Mouse (Mus musculus): ENCODE measurements at regions not wholly inside any gene's neighbourhood (a gene's known extent, or its start where the extent isn't known, plus 50 kb on each side); places are given as distances from the start of the nearest gene placed in this dataset.

DNA sequence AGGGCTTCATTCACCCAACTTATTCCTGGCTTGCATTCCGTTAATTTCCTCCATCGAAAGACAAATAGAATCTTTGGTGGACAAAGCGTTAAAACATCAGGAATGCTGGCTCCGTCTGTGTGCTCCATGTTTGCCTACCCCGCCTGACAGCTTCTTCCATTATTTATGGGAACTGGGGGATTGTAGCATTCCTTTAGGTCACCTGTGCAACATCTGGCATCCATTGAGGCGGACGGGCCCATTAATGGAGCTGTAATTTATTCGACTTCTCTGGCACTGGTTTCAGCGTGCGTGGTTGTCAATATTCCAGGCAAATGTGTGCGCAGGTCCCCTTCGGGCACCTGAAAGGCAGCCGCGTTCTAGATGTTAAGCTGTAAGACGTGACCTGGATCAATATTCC is 196.9 kb downstream of the Thbs2 start:
- DNase-seq (ENCODE audit: low spot score in 2 of 2) = no peak

DNA sequence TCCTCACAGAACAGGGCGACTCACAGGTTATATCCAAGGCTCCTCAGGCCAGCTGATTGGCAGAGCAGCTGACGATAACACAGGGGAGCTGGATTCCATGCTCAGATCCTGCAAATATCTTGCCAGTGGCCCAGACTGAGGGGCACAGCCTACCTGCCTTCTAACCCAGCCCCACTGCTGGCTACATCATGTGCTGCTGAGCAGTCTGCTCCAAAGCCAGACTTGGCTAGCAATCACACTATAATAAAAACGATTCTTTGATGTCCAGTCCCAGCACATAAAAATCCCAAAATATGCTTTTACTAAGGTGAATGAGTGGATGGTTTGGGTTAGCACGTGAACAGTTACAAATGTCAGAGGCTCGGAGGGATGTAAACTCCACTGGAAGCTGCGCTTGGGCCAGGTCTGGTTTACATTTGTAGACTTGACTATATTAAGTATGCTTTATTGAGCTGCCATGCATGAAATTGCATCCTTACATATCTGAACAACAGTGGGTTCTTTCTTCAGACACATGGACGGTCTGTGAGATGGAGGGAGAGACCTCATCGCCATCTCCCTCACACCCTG is 200.2 kb downstream of the Thbs2 start:
- no peak for DNase-seq (ENCODE audit: low spot score in 2 of 2)

- no peak for DNase-seq (ENCODE audit: low spot score in 2 of 2)
These were observed 201.1 kb downstream of the Thbs2 start for GRCm38 (mm10) chr17:14492936-14493335.

DNA sequence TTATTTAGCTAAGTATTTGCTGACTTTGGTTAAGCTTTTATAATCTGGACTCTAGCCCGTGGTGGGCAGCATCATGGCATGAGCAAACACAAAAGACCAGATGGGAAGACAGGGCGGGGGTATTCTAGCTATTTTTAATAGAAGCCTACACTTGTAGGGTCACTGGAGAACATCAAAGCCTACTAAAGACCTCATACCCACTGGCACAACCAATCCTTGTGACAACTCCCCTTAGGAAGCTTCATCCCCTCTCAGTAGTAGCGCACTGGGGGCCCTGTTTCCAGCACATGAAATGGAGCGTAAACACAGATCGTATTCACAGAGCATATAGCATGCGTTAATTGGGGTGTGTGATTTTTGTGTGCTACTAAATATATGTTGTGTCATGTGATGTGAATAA is 202.4 kb downstream of the Smoc2 start:
- no peak for DNase-seq (ENCODE audit: low spot score in 2 of 2)

DNA sequence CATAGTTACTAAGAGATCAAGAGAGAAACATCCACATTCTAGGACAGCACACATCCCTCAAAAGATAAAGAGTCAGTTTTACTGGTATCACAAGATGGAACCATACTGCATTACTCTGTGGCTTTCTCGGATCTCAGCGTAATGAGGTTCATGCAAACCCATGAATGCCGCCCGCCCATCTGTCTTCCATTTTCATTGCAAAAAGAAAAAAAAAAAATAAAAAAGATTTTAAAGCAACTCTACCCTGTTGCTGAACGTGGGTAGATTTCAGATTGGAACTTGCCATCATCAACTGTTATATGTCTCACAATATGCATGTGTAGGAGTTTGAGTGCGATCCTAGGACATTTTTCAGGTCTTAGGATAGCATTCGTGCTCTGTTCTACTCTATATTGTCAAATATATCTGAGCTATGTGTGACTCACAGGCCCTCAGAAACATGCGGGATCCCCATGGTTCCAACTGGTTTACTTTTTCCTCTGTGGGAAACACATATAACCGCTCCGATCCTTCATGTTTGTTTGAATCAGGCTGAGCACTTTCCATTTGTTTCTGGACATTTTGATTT is 199.7 kb downstream of the Smoc2 start:
- no peak for DNase-seq (ENCODE audit: low spot score in 2 of 2)

GRCm38 (mm10) chr17:14476707-14477106 is 197.4 kb downstream of the Smoc2 start:
- DNase-seq (ENCODE audit: low spot score in 2 of 2) = no peak

GRCm38 (mm10) chr17:14475778-14476647 is 196.7 kb downstream of the Smoc2 start:
- DNase-seq (ENCODE audit: low spot score in 2 of 2) = no peak

GRCm38 (mm10) chr17:14475277-14475676 is 196.0 kb downstream of the Smoc2 start:
- no peak for DNase-seq (ENCODE audit: low spot score in 2 of 2)

GRCm38 (mm10) chr17:14468754-14469488 is 189.6 kb downstream of the Smoc2 start:
- DNase-seq (ENCODE audit: low spot score in 2 of 2) = no peak

GRCm38 (mm10) chr17:14455251-14455743 is 176.0 kb downstream of the Smoc2 start:
- no peak for DNase-seq (ENCODE audit: low spot score in 2 of 2)

All from thymus, postnatal 10 days (tissue).